Mouse (Mus musculus) WW6 (cell line): Measurements from ENCODE around the gene Fam83d.
"Not testable (repeated sequence)": the region's sequence is repeated elsewhere in the genome, so short reads cannot be mapped to it uniquely, and the experiment has no call there.

ENCODE experiments used
- DNase-seq: peaks from one replicate; pipeline ENCODE4 v3.0.0-alpha.2; 2013; ENCODE audit warnings: low read depth, low spot score

The Fam83d gene

DNA sequence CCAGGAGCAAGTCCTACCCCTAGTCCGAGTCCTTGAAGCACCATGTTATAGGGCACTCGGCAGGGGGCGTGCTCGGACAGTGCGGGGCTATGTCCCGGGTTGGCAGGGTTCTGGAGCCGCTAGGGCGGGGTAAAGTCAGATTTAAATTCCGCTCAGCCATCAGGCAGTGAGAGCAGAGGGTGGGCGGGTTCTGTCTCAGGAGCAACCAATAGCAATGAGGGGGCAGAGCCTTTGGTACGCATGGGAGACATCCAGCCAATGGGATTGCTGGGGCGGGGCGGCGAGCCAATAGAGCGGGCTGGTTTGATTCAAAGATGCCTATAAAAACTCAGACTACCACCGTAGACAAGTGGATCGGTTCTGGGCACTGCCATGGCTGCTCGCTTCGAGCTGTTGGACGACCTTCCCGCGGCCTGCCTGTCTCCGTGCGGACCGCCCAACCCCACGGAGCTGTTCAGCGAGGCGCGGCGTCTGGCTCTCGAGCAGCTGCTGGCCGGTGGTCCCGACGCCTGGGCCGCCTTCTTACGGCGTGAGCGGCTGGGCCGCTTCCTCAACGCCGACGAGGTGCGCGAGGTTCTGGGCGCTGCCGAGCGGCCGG, at the start of gene Fam83d:
Gene Fam83d (plus strand): TSS at position 352 of the 598 bp plus-strand sequence.
- peak; percentile 91 for DNase-seq

GRCm38 (mm10) chr2:158718816-158719549, 48.9 kb upstream of the Fam83d start:
- no peak for DNase-seq

GRCm38 (mm10) chr2:158720715-158721370, 47.0 kb upstream of the Fam83d start:
- no peak for DNase-seq

DNA sequence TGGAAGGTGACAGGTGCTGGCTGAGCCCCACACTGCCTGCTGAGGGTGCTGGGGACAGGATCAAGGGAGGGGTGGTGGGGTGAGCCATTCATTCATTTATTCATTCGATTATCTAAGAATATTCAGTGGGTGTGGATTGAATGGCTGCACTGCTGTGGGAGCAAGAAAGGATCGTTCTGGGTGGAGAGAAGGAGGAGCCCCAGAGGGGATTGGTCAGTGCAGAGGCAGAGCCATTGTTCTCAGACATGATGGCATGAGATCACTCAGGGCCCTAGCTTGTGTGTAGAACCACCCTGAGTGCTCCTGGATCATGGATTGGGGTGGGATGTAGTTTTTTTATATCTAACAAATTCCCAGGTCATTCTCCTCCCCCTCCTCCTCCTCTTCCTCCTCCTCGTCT, 46.4 kb upstream of the Fam83d start:
- no peak for DNase-seq

GRCm38 (mm10) chr2:158722135-158722534, 45.8 kb upstream of the Fam83d start:
- DNase-seq, result no peak

GRCm38 (mm10) chr2:158722991-158723551, 44.8 kb upstream of the Fam83d start:
- DNase-seq, result no peak

- no peak for DNase-seq
Observed at GRCm38 (mm10) chr2:158723806-158724205, 44.1 kb upstream of the Fam83d start.

- no peak for DNase-seq
Observed at GRCm38 (mm10) chr2:158726252-158726651, 41.6 kb upstream of the Fam83d start.

- DNase-seq, result peak; percentile 16
Observed at GRCm38 (mm10) chr2:158728061-158728815, 39.7 kb upstream of the Fam83d start.

- DNase-seq, result no peak
Observed at GRCm38 (mm10) chr2:158730896-158731295, 37.0 kb upstream of the Fam83d start.

GRCm38 (mm10) chr2:158732521-158732920, 35.4 kb upstream of the Fam83d start:
- no peak for DNase-seq

- no peak for DNase-seq
Observed at GRCm38 (mm10) chr2:158733136-158733535, 34.8 kb upstream of the Fam83d start.

GRCm38 (mm10) chr2:158733914-158734313, 34.0 kb upstream of the Fam83d start:
- no peak for DNase-seq

DNA sequence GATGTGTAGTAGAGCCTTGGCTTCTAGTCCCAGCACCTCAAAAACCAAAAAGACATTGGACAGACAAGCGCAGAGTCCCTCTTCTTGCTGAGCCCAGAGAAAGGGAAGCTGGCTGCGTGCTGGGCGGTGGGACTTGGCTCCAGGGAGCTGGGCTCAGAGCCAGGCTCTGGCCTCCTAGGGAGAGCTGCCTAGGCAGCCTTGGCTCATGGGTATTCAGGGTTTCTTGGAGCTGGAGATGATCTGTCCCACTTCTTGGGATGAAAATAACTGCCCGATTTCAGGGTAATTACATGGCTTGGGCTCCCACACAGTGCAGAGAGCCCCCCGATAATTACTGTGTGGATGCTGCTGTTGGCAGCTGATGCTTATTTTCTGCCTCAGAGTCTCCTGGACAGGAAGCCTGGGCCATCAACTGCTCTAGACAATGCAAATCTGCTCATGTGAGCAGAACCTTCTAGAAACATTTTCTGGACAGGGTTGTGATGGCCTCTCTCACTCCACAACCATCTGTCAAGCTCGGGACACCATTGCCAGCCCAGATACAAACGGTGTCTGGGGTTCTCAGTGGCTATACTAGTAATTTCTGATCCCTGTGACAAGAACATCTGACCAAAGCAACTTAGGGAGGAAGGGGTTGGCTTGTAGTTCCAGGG, 33.3 kb upstream of the Fam83d start:
- DNase-seq, result no peak

- DNase-seq, result no peak
Observed at GRCm38 (mm10) chr2:158735340-158735739, 32.6 kb upstream of the Fam83d start.

GRCm38 (mm10) chr2:158736247-158736646, 31.6 kb upstream of the Fam83d start:
- DNase-seq, result not testable (repeated sequence)

GRCm38 (mm10) chr2:158738591-158738990, 29.3 kb upstream of the Fam83d start:
- DNase-seq, result no peak

- DNase-seq, result no peak
Observed at GRCm38 (mm10) chr2:158739113-158739512, 28.8 kb upstream of the Fam83d start.

DNA sequence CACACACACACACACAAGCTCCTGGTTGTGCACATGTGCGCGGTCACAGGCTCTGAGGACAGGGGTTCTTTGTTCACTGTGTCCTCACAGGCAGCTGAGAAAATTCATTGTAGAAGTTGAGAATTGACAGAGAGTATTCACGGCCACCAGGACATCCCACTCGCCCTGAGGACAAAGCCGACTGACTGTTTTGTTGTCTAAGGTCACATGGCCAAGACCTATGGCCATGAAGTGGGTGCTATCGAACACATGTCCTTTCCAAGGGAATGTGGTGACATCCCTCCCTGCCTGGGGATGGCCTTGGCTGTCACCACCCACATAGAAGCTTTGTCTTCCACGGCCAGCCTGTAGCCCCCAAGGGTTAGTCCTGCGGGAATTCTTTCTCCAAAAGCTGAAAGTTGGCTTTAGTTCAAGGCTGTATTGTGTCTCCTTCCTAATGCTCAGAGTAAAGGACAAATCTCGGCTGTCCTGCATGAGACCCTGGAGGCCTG, 26.8 kb upstream of the Fam83d start:
- DNase-seq, result no peak

DNA sequence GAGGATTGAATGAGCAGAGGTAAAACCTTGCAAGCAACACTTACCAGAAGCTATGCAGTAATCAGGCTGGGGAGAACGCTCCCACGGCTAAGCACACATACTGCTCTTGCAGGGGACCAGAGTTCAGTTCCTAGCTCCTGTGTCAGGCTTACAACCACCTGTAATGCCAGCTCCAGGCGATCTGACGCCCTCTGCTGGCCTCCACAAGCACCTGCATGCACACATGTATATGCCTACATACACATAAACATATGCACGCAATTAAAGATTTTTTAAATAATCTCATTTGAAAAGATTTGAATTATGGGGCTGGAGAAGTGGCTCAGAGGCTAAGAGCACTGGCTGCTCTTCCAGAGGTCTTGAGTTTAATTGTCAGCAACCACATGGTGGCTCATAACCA, 25.5 kb upstream of the Fam83d start:
- DNase-seq, result no peak

GRCm38 (mm10) chr2:158743518-158744141, 24.3 kb upstream of the Fam83d start:
- DNase-seq, result no peak
